Mouse (Mus musculus): ENCODE data around the gene Cxcl1. TPM values are rescaled to one million over a fixed set of nuclear protein-coding genes. Genes with fewer than 3 reads are reported as not detected.

Cxcl1 gene
- polyA plus RNA-seq, 2 experiments: 1.8 to 2.3 TPM

DNA sequence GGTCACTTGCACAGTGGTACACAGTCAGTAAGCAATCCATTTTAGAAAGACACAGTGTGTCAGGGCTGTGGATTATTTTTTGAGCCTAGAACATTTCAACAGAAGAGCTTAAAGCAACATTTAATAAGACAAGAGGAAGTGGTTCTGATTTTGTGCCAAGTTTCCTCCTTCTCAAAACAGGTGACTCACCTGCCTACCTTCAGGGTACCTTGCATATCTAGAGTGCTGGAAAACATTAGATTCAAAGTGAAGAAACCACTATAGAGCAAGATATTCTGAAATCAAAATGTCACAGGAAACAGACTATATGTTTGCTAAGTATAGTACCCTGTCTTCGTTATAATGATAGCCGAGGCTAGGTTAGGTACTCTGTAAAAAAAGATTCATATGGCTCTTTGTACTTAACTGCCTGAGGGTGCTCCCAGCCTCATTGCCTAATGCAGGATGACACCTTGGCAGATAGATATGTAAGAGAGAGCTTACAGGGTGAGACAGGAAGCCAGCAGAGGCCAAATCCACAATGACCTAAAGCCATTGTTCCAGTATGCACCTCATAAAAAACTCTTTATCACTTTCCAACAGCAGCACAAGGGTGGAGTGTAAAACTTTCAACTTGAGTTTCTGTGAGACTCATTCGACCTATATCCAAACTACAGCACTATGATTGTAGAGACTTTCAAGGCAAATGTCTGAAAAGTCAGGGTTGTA is 11.6 kb upstream of the Cxcl1 start:
- Histone ChIP-seq H3K9me3 (ENCODE audit: control insufficient read depth, low read length) (no peaks in the 10 kb centered on the region), H3K4me2 (replicated peaks; ENCODE audit: low read depth, low read length, severe bottlenecking) (no peak overlapping the region), H3K4me3 (replicated peaks; ENCODE audit: low read length) (no peak overlapping the region), H3K27me3 (ENCODE audit: control insufficient read depth, insufficient read depth, low read length) (no peaks in the 10 kb centered on the region), H3K27ac (replicated peaks; ENCODE audit: low read depth, low read length) (no peak overlapping the region), H3K4me1 (ENCODE audit: control insufficient read depth, insufficient read depth, low read length) (no peaks in the 10 kb centered on the region), H3K9ac (ENCODE audit: low read depth, low read length, severe bottlenecking) (no peak overlapping the region), H3K36me3 (ENCODE audit: control insufficient read depth, insufficient read depth, low read length) (no peaks in the 10 kb centered on the region)
- ATAC-seq (ENCODE audit: low FRiP score, low read depth) (no peak), DNase-seq (ENCODE audit: low spot score) (no peak)
- TF ChIP-seq POLR2A (IDR thresholded peaks at IDR 0.05; ENCODE audit: borderline replicate concordance, extremely low read depth, insufficient read depth, insufficient read length): no peak
- 69% methylated on average over 3 of the region's 3 CpGs for WGBS

DNA sequence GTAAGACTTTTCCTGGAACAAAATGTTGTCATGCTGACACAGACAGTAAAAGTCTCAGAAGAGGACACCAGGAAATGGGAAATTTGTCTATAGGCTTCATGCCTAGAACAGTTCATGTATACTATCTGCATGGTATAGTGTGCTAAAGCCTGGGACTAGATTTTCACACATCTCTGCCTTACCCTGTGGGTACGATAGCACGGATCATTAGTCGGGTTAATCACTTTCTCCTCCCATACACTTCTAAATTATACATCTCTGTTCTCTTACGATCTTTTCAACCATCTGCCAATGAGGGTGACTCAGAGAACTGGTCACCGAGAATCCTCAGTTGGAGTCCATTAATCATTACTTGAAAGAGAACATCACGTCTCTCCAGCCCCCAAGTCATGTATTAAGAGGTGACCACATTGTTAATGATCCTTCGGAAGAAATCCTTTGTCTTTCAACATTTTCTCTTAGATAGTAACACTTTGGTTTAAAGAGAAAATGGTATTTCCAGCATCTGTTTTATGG is 10.6 kb upstream of the Cxcl1 start:
- no peak for TF ChIP-seq POLR2A (IDR thresholded peaks at IDR 0.05; ENCODE audit: borderline replicate concordance, extremely low read depth, insufficient read depth, insufficient read length)
- no peak for ATAC-seq (ENCODE audit: low FRiP score, low read depth)
- 82% methylated on average over 7 of the region's 7 CpGs for WGBS
- Histone ChIP-seq H3K36me3 (ENCODE audit: control insufficient read depth, insufficient read depth, low read length) (no peaks in the 10 kb centered on the region), H3K4me1 (ENCODE audit: control insufficient read depth, insufficient read depth, low read length) (no peaks in the 10 kb centered on the region), H3K9me3 (ENCODE audit: control insufficient read depth, low read length) (no peaks in the 10 kb centered on the region), H3K27me3 (ENCODE audit: control insufficient read depth, insufficient read depth, low read length) (no peaks in the 10 kb centered on the region), H3K9ac (ENCODE audit: low read depth, low read length, severe bottlenecking) (no peak overlapping the region), H3K4me2 (replicated peaks; ENCODE audit: low read depth, low read length, severe bottlenecking) (no peak overlapping the region), H3K4me3 (replicated peaks; ENCODE audit: low read length) (no peak overlapping the region), H3K27ac (replicated peaks; ENCODE audit: low read depth, low read length) (no peak overlapping the region)
- DNase-seq (ENCODE audit: low spot score): no peak

DNA sequence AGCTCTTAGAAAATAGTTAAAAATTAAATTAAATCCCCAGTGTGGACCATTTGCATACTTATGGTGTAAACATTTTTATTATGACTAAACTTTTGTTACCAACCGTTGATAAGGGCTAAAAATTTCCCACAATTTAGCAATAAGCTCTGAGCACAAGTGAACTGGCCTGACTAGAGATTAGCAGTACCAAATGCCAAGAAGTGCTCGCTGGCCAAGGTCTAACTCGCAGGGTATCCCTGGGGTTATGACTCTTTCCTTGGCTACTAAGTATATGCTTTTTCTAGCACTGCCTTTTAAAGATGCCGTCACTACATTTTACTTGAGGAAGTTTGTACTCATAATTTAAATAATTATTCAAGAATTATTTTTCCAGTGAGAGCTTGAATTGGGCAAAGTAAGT is 10.0 kb upstream of the Cxcl1 start:
- TF ChIP-seq POLR2A (IDR thresholded peaks at IDR 0.05; ENCODE audit: borderline replicate concordance, extremely low read depth, insufficient read depth, insufficient read length): no peak
- Histone ChIP-seq H3K27ac (replicated peaks; ENCODE audit: low read depth, low read length) (no peak overlapping the region), H3K4me1 (ENCODE audit: control insufficient read depth, insufficient read depth, low read length) (no peaks in the 10 kb centered on the region), H3K36me3 (ENCODE audit: control insufficient read depth, insufficient read depth, low read length) (no peaks in the 10 kb centered on the region), H3K9ac (ENCODE audit: low read depth, low read length, severe bottlenecking) (no peak overlapping the region), H3K9me3 (ENCODE audit: control insufficient read depth, low read length) (no peaks in the 10 kb centered on the region), H3K27me3 (ENCODE audit: control insufficient read depth, insufficient read depth, low read length) (no peaks in the 10 kb centered on the region), H3K4me3 (replicated peaks; ENCODE audit: low read length) (no peak overlapping the region), H3K4me2 (replicated peaks; ENCODE audit: low read depth, low read length, severe bottlenecking) (no peak overlapping the region)
- ATAC-seq (ENCODE audit: low FRiP score, low read depth) (no peak), DNase-seq (ENCODE audit: low spot score) (no peak)
- WGBS: 94% methylated on average over 4 of the region's 4 CpGs

DNA sequence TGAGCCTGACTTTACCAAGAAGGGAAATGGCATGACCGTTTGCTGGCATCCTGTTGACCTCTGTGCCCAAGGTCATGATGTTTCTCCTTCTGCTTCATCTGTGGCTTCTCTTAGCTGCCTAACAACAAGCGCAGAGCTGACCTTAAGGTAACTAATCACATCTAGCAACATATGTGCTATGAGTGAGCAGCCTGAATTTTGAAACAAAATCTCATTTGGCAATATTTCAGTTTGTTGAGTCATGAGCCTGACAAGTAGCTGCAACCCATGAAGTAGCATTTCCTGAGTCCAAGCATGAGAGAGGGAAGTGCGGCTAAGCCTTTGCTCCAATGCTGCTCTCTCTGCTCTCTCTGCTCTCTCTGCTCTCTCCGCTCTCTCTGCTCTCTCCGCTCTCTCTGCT is 9.4 kb upstream of the Cxcl1 start:
- H3K4me2 ChIP-seq (replicated peaks; ENCODE audit: low read depth, low read length, severe bottlenecking): no peak overlapping the region
- no peak overlapping the region for H3K27ac ChIP-seq (replicated peaks; ENCODE audit: low read depth, low read length)
- H3K36me3 ChIP-seq (ENCODE audit: control insufficient read depth, insufficient read depth, low read length): no peaks in the 10 kb centered on the region
- H3K27me3 ChIP-seq (ENCODE audit: control insufficient read depth, insufficient read depth, low read length): no peaks in the 10 kb centered on the region
- H3K9me3 ChIP-seq (ENCODE audit: control insufficient read depth, low read length): no peaks in the 10 kb centered on the region
- DNase-seq (ENCODE audit: low spot score) (no peak), ATAC-seq (ENCODE audit: low FRiP score, low read depth) (no peak)
- 86% methylated on average over 5 of the region's 5 CpGs for WGBS
- no peaks in the 10 kb centered on the region for H3K4me1 ChIP-seq (ENCODE audit: control insufficient read depth, insufficient read depth, low read length)
- H3K4me3 ChIP-seq (replicated peaks; ENCODE audit: low read length): no peak overlapping the region
- H3K9ac ChIP-seq (ENCODE audit: low read depth, low read length, severe bottlenecking): no peak overlapping the region
- TF ChIP-seq POLR2A (IDR thresholded peaks at IDR 0.05; ENCODE audit: borderline replicate concordance, extremely low read depth, insufficient read depth, insufficient read length): no peak

DNA sequence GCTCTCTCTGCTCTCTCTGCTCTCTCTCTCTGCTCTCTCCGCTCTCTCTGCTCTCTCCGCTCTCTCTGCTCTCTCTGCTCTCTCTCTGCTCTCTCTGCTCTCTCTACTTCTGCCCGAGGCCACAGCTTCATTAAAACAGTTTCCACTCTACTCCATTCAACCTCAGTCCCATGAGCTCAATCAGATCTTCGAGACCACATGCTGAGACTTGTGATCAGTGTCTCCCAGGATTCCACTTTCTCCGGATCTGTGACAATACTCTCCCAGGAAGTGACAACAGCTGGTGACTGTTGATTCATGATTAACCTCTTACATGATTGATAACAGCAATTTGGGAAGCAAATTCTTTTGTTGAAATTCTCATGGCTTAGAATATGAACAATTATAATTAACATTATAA is 8.9 kb upstream of the Cxcl1 start:
- DNase-seq (ENCODE audit: low spot score) (no peak), ATAC-seq (ENCODE audit: low FRiP score, low read depth) (no peak)
- H3K36me3 ChIP-seq (ENCODE audit: control insufficient read depth, insufficient read depth, low read length): no peaks in the 10 kb centered on the region
- H3K4me3 ChIP-seq (replicated peaks; ENCODE audit: low read length): no peak overlapping the region
- no peaks in the 10 kb centered on the region for H3K27me3 ChIP-seq (ENCODE audit: control insufficient read depth, insufficient read depth, low read length)
- H3K27ac ChIP-seq (replicated peaks; ENCODE audit: low read depth, low read length): no peak overlapping the region
- H3K4me1 ChIP-seq (ENCODE audit: control insufficient read depth, insufficient read depth, low read length): no peaks in the 10 kb centered on the region
- no peak for TF ChIP-seq POLR2A (IDR thresholded peaks at IDR 0.05; ENCODE audit: borderline replicate concordance, extremely low read depth, insufficient read depth, insufficient read length)
- 85% methylated on average over 5 of the region's 5 CpGs for WGBS
- no peak overlapping the region for H3K9ac ChIP-seq (ENCODE audit: low read depth, low read length, severe bottlenecking)
- H3K4me2 ChIP-seq (replicated peaks; ENCODE audit: low read depth, low read length, severe bottlenecking): no peak overlapping the region
- no peaks in the 10 kb centered on the region for H3K9me3 ChIP-seq (ENCODE audit: control insufficient read depth, low read length)

All from limb, embryonic 14.5 days (tissue).